Mouse (Mus musculus): ENCODE measurements at regions not wholly inside any gene's neighbourhood (a gene's known extent, or its start where the extent isn't known, plus 50 kb on each side); places are given as distances from the start of the nearest gene placed in this dataset.

DNA sequence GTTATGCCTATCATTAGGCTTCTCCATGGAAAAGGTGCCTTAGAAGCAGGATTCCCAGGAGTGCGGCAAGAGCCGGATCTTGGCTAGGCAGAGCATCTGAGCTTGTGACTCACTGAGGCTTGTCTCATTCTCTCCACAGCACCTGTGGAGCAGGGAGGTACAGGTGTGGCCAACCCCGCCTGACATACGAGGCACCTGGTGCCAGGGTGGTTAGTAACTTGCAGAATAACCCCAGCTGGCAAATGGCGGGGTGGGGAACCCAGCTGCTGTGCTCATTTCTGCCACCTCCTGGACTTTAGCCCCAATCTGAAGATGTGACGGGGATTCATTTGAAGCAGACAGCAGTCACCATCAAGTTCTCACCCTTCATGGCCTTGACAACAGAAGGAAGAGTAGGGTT is 96.2 kb downstream of the Pdgfra start:
- no peak for DNase-seq (ENCODE audit: low spot score in 2 of 2)

DNA sequence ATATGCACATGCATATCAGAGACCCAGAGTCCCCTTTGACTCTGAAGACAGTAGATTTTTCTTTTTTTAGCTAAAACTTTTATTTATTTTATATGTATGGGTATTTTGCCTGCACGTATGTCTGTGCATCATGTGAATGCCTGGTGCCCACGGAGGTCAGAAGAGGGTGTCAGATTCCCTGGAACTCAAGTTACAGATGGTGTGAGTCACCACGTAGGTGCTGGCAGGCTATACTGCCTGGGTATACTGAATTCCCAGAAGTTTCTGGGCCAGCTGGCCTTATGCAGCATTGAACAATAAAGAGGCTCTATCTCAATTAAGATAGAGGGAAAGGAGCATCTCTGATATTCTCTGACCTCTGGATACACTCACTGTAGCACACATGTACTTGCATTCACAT is 97.6 kb downstream of the Pdgfra start:
- no peak for DNase-seq (ENCODE audit: low spot score in 2 of 2)

DNA sequence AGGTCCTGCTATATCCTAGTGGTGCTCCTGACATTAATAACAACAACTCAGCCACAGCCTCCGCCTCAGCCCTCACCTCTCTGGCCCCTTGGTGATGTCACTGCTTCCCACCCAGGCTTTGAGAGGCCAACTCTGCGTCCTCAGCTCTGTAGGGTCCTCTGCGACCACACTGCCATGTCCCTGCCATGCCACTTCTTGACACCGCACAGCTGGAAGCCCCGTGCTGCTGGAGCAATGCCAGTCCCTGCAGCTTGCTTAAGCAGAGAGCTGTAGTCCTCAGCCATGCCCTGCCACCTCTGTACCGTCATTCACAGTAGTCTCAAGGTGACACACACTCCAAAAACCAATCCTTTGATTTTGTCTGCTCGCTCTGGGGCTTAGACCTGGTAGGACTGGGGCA is 101.3 kb downstream of the Pdgfra start:
- no peak for DNase-seq (ENCODE audit: low spot score in 2 of 2)

DNA sequence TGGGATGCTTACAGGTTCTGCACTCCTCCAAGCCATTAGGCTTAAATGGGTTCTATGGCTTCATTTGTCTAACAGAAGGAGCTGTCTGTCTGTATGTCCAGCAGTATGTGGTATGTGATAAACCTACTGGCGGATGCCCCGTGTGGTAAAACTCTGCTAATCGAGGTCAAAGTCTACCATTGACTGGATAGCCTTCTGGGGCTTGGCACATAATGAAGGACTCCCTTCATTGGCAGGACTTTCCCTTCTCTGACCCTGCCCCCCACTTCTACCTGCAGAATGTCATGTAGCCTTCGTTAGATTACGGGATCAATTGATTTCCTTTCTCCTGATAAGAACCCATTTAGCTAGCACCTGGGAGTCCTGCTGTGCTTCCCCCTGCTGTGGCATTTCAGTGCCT is 101.7 kb downstream of the Pdgfra start:
- no peak for DNase-seq (ENCODE audit: low spot score in 2 of 2)

DNA sequence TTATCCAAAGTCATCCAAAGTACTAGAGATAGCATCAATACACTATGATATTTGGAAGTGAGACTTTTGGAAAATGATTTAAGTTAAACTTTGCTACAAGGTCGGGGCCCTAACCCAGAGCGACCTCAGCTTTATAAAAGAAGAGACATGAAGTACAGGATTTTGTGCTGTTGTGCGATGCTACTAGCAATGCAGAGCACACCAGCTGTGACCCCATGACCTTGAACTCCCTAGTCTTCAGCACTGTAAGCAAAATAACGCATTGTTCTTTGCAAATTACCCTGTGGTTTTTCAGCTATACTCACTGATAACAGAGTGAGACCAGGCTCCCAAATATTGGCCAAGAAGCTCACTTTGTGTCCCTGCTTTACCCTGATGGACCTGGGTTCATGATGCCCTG is 104.1 kb downstream of the Pdgfra start:
- no peak for DNase-seq (ENCODE audit: low spot score in 2 of 2)

DNA sequence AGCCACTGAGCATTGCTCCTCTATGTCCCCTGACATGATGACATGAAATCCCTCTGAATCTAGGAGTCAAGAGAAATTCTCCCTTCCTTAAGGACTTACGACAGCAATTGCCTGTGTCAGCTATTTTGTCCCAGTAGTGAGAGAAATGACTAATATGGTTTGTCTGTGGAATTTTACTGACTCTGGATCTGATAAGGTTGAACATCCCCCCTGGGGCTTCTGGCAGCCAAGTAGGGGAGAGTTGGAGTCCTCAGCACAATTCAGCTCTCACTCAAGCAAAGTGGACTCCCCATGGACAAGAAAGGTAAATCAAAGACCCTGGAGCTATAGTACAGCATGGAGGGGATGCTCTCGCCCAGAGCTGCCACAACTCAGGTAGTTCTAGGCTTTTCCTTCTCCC is 105.0 kb downstream of the Pdgfra start:
- DNase-seq (ENCODE audit: low spot score in 2 of 2), result no peak

DNA sequence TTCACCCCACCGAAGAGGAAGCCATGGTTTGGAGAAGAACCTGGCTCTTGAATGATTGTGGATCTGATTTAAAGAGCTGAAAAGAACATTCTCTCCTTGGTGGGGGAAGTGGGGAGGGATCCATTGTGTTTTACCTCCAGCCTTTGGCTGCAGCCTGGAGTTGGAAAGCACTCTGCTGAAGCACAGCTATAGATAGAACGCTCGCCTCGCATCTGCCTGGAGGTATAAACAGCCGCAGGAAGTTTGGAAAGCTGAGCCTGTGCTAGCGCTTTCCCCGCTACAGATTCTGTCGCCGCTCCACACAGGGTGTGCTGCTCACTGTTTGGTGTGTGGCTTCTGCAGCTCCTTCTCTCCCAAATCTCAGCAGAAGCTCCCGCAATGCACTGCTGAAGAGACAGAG is 108.2 kb downstream of the Pdgfra start:
- DNase-seq (ENCODE audit: low spot score in 2 of 2), result peak; percentile 36 to 43

DNA sequence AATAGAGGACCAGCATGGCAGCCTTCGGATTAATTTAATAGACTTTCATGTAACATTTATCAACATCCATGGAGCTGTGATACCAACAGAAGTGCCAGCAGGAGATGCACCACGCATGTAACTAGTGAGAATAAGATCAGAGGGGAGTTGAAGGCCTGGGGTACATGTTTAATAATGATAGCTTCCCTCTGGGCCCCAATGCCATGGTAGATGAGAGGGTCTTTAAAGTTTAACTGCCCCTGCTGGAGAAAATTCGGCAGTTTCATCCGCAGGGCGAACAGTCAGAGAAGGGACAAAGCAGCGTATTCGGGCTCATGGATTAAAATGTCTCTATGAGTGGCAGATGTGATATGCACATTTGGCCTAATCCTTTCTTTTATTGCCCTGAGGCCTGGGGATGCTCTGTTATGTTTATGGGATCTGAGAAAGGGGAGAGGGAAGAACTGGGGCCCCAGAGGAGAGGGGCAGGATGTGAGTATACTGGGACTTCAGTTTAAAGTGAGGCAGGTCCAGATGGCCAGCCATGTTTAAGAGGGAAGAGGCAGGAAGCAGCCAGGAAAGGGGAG is 114.1 kb downstream of the Pdgfra start:
- DNase-seq (ENCODE audit: low spot score in 2 of 2), result no peak

DNA sequence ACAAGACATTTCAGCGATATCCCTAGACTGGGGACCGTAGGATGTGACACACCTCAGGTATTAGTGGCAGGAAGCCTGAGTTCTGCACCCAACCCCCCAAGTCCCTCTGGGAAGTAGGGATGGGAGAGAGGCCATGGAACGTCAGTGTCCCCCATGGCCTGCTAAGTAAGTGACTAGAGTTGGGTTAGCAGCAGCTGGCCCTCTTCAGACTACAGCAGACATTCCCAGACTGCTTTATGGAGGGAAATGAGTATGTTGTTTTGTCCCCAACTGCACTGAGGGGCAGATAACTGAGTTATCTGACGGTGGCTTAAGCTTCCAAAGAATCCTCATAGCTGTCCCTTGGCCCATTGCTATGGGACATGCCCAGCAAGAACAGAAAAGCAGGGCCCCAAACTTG is 114.8 kb downstream of the Pdgfra start:
- no peak for DNase-seq (ENCODE audit: low spot score in 2 of 2)

DNA sequence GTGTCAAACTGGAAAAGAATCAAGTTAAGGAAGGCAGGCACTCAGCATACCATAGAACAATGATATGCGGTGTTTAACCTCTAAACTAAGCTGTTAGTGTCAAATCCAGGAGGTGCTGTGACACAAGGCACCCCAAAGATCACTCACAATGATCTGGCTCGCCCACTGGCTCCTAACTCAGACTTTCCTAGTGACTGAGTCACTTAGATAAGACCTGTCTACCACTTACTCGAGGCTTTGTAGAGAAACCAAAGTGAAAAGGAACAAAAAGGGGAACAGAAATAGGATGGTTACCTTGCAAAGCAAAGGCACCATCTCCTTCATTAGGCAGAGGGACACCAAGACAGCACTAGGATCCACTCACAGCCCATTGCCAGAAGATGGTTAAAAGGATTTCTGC is 115.7 kb downstream of the Pdgfra start:
- no peak for DNase-seq (ENCODE audit: low spot score in 2 of 2)

DNA sequence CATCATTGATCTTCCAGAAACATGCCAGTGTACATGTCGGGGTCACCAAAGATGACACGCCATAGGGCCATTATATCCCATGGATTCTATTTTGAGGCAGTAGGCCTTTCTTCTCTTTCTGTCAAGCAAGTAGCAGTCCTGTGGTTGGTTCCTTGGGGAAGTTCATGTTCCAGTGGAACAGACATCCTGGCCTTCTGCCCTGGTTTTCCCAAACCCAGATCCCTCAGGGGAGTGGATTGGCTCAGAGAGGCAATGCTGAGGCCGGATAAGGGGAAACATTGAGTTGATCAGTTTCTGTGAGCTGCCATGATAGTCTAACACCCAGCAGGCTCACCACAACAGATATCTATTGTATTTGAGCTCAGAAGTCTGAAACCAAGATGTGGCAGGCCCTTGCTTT is 125.9 kb downstream of the Pdgfra start:
- DNase-seq (ENCODE audit: low spot score in 2 of 2), result no peak

DNA sequence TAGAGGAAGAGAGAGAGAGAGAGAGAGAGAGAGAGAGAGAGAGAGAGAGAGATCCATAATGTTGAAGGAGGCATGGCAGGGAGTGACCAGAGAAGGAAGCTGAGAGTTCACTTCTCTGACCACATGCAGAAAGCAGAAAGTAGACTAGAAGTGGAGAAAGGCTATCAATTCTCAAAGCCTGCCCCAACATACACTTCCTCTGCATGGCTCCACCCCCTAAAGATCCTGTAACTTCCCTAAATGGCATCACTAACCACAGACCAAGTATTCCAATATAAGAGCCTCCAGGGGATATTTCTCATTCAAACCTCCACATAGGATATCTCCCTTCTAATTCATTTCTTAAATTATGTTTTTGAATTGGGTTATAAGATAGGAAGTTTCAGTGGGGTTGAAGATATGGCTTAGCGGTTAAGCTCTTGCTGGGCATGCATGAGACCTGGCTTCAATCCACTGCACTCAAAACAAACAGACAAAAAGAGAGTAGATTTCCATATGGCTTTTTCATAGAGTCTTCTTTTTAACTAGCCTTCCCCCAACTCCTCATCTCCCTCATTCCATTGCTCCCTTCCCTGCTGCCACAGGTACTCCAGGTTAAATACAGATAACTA is 127.6 kb downstream of the Pdgfra start:
- no peak for DNase-seq (ENCODE audit: low spot score in 2 of 2)

DNA sequence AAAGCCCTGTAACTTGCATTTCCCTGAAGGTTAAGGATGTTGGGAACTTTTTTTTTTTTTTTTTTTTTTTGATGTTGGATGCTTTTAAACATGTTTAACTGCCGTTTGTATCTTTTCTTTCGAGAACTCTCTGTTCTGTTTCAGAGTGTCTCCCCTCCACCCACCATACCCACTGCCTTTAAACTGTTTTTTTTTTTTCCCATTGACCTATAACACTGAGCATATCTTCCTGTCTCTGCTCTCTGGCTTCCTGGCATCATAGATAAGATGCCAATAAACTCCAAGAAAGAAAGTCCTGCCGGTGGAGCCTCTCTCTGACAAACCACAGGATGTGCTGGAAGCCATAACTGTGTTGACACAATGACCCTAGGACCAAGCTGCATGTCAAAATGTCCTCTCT is 128.6 kb downstream of the Pdgfra start:
- DNase-seq (ENCODE audit: low spot score in 2 of 2), result no peak

DNA sequence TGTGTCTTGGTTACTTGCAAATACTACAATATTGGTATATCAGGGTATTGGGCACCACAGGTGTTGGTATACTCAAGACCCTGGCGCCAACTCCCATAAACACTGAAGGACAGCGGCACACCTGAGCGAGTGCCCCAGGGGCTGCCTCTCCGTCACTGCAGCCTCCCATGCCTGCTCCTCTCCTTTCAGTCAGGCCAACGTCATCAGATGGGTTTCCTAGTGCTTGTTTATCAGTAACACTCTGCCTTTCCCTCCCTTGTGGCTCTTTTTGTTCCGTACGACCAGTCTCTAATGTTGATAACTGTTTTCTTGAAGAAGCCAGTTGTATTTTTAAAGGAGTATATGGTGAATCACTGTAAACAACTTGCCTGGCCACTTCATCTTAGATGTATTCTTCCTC is 129.4 kb downstream of the Pdgfra start:
- no peak for DNase-seq (ENCODE audit: low spot score in 2 of 2)

DNA sequence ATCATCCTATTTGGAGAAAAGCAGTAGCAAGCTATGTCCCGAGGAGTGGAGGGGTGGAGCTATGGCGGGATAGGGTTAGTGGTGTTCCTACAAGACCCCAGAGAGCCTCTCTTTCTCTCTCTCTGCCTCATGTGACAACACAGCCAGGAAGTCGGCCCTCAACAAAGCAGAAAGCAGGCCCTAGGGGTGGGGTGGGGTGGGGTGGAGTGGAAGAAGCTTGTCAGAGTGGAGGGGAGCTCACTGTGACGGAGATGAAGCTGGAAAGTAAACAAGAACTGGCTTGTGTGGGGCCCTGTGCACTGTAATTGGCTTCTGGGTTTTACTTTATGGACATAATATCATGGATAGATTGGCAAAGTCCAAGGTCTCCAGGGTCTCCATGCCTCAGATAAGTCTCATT is 130.5 kb downstream of the Pdgfra start:
- no peak for DNase-seq (ENCODE audit: low spot score in 2 of 2)

DNA sequence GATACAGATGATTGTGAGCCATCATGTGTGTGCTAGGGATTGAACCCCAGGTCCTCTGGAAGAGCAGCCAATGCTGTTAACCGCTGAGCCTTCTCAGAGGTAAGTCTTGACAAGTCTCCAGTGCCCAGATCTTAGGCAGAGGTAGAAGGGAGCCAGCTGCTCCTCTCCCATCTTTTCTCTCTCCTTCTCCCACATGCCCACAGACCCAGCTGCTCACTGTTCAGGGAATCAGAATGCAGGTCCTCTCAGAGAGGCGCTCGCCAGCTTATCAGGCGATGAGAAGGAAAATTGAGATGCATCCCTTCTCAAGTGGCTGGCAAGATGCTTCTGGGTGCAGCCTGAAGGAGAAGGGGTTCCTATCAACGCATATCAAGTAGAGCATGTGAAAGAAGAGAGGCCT is 131.7 kb downstream of the Pdgfra start:
- DNase-seq (ENCODE audit: low spot score in 2 of 2), result peak; percentile 15 to 23

DNA sequence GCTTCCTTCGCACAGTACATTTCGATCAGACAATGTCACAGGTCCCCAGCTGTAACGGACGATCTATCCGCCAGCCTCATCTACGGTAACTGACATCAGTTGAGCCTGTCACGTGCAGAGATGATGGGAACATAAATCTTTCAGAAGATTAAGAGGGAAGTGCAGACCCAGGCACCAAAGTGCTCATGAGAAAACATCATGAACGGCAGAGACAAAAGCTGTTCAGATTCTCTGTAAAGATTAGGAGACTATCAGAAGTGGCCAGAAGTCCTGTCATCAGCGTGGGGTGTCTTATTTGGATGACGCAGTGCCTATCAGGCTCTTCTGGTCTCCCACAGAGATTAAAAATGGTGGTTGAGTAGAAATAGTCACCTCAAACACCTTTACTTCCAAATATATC is 133.9 kb downstream of the Pdgfra start:
- no peak for DNase-seq (ENCODE audit: low spot score in 2 of 2)

DNA sequence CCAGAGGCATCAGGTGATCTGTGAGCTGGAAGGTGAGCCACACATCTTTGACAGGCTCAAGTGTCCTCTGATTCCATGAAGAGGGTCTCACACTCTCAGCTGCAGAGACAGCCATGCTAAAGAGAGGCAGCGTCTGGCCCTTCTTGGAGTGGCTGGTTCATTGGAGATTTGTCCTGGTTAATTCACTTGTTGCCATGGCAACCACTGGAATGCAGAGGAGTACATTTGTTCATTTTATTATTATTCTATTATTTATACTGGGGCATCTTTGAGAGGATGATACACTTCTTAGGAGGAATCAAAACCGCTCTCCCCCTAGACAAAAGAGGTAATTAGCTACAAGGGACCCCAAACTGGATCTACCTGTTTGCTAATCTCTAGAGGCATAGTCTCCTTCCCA is 143.6 kb downstream of the Pdgfra start:
- DNase-seq (ENCODE audit: low spot score in 2 of 2), result no peak

DNA sequence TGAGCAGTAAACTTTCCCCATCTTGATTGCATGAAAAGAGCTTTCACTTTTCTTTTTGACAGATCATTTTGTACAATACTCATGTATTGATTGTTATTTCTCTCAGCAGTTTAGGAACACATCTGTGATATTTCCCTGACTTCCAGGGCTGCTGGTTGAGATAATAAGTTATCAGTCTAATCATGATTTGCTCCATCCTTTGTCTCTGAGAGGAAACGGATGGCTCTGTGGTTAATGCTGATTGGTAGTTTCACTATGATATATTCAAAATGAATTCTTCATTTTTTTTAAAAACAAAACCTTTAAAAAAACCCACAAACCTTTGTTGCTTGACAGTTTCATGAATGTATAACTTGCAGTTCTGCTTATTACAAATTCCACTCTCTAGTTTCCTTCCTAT is 160.8 kb downstream of the Pdgfra start:
- no peak for DNase-seq (ENCODE audit: low spot score in 2 of 2)

DNA sequence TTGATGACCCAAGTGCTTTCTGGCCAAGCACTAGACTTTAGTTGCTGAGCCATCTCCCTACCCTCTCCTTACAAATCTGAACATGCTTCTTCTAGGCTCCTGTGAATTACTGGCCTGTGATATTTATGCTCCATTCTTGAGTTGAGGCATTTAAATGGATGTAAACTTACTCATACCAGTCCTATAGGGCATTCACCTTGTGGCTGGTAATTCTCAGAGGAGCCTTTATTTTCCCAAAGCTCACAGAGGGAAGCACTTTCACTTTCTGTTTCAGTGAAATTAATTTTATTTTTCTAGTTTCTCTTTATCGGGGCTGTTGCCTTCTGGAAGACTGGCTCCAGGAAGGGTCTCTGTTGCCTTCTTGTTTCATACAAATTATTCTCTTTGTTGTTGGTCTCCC is 163.9 kb downstream of the Pdgfra start:
- DNase-seq (ENCODE audit: low spot score in 2 of 2), result no peak

DNA sequence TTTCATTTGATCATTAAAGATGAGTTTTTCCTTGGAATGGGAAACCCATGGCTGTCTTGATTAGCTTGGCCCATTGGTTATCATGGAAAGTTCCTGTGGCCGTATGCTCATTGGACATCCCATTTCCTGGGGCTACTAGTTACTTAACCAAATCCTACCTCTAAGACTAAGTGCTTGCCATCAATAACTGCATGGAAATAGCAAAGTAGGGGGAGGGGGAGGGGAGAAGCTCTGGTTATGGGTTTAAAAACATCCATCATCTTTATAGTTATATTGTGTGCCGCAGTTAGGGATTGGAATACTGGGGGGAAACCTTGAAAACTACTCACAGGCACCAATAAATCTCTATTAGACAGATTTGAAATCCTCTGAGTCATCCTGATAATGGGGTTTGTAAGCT is 168.4 kb downstream of the Pdgfra start:
- no peak for DNase-seq (ENCODE audit: low spot score in 2 of 2)

DNA sequence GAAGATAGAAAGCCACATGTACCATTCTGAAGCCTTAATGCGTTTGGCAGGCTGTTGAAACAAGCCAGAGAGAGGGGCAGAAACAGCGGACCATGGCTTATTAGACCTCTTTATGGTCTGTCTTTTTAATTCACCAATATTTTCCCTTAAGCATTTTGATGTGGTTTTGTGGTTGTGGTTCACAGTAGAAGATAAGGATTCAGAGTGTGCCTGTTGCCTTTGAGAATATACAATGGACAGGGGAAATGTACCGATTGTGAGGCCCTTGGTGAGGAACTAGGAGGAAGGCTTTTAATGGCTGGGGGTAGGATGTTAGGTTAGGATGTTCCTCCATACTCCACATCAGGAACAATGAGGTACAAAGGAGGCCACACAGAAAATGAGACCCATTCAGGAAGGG is 182.0 kb downstream of the Pdgfra start:
- DNase-seq (ENCODE audit: low spot score in 2 of 2), result no peak

DNA sequence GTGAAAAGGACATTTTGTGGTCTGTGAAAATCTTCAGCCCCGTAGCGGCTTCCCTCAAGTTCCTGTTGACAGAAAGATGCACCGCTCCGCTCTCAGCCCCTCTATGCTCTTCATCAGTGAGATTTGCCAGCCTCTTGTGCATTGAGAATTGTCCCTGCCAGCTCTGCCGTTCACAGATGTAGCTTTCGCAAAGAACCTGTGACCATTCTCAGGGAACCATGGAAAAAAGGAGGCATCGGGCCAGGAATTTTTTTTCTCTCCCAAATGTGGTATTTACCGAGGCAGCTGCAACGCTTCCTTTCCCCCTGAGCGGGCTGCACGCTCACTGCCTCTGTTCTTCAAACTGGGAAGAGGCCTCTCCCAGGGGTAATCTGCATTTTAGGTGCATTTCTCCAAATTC is 184.4 kb downstream of the Pdgfra start:
- DNase-seq (ENCODE audit: low spot score in 2 of 2), result no peak

DNA sequence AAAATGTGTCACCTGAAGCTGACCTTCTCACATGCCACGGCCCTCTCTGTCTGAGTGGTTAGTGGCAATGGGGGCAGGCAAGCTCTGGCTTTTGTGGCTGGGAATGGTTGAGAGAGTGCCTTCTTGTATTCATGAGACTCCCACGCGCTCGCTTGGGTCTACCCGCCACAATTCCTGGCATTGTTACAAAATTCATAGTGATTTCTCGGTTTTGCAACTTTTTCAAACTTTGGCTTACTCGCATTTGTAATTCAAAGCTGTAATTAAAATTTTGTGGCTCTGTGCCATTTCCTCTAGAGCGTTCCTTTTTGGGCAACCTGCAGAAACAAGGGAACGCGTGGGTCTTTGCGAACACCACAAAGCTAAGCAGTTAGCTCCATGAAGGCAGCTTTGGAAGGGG is 186.3 kb downstream of the Pdgfra start:
- DNase-seq (ENCODE audit: low spot score in 2 of 2), result peak; percentile 28 to 31
